Mouse (Mus musculus) forebrain, postnatal 0 days (tissue): ENCODE results near the gene Mog. TPM values are rescaled to one million over a fixed set of nuclear protein-coding genes. Genes with fewer than 3 reads are reported as not detected.
"Not testable (repeated sequence)": the region's sequence is repeated elsewhere in the genome, so short reads cannot be mapped to it uniquely, and the experiment has no call there.

Experiments
- ATAC-seq: fragments of 200-750 bp; cut with Nextera tagmentation; 2 replicates; pipeline ENCODE4 v1.8.0; 2017; ENCODE audit warnings: mild to moderate bottlenecking, moderate library complexity
- DNase-seq: peaks from one replicate; pipeline ENCODE4 v3.0.0-alpha.2; 2015
- H3K27ac ChIP-seq: fragments of 300-500 bp; sonication (generic); 2 replicates; pipeline ENCODE4 v1.5.1; 2014; ENCODE audit warnings: low read depth, mild to moderate bottlenecking, antibody characterized with exemption, low read length, moderate library complexity, mixed read lengths
- H3K27me3 ChIP-seq: fragments of 300-500 bp; sonication (generic); 2 replicates; pipeline ENCODE4 v1.6.1; 2014; ENCODE audit warnings: mild to moderate bottlenecking, low read length, mixed read lengths; ENCODE audit not compliant: insufficient read depth
- H3K36me3 ChIP-seq: fragments of 300-500 bp; sonication (generic); 2 replicates; pipeline ENCODE4 v1.6.1; 2014; ENCODE audit warnings: mild to moderate bottlenecking, moderate library complexity; ENCODE audit not compliant: insufficient read depth
- H3K4me1 ChIP-seq: fragments of 300-500 bp; sonication (generic); 2 replicates; pipeline ENCODE4 v1.6.1; 2014; ENCODE audit warnings: antibody characterized with exemption; ENCODE audit not compliant: insufficient read depth
- H3K4me2 ChIP-seq: fragments of 300-500 bp; sonication (generic); 2 replicates; pipeline ENCODE4 v1.6.1; 2014; ENCODE audit warnings: low read depth, mild to moderate bottlenecking, moderate library complexity
- H3K4me3 ChIP-seq: fragments of 300-500 bp; sonication (generic); 2 replicates; pipeline ENCODE4 v1.5.1; 2014; ENCODE audit warnings: low read depth, low read length, mixed read lengths
- H3K9ac ChIP-seq: fragments of 300-500 bp; sonication (generic); 2 replicates; pipeline ENCODE4 v1.6.1; 2014; ENCODE audit warnings: mild to moderate bottlenecking
- H3K9me3 ChIP-seq: fragments of 300-500 bp; sonication (generic); 2 replicates; pipeline ENCODE4 v1.6.1; 2016; ENCODE audit warnings: low read length
- CTCF ChIP-seq: sonication (generic); IDR thresholded peaks from 2 replicates; pipeline ENCODE4 v1.5.1; 2016; ENCODE audit warnings: antibody characterized with exemption, control low read depth, low read depth
- WGBS: fragments of 180-500 bp; shearing (Covaris S2); extraction: QIAGEN DNeasy Blood & Tissue Kit; methylation state at CpG from one replicate; pipeline ENCODE4 v1.1.7; 2014; 5-methylcytosine and 5-hydroxymethylcytosine counted together
- polyA plus RNA-seq: library from polyadenylated mRNA; unstranded; fragments of >200 nt; fragmentation: Nextera tagmentation; extraction: Ambion mirVana; gene quantifications from 2 replicates; pipeline ENCODE4 v1.2.1, GENCODE M21; 2015
- total RNA-seq: library from RNA; depleted of rRNA; stranded (reverse); fragments of >200 nt; gene quantifications from 2 replicates; pipeline ENCODE4 v1.2.3, GENCODE M21; 2014

The Mog gene
- total and polyA plus RNA-seq, 2 experiments from 2014 or later: 1.1 TPM; not detected in 1

DNA sequence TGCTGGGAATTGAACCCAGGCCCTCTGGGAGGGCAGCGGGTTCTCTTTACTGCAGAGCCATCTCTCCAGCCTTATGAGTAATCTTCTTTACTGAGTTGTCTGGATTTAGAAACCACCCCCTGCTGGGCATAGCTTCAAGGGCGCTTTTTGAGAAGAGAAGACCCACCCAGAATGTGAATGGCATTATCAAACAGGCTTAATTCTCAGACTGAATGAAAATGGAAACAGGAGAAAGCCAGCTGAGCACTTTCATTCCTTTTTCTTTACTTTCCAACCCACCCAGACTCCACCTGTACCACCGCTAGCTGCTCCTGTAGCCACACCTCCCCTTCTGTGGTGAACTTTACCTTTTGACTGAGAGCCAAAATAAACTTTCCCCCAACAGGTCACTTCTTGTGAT lies 27.8 kb downstream of the Mog start:
- no peak for TF ChIP-seq CTCF
- ATAC-seq: no peak
- Histone ChIP-seq H3K4me2 (no peak overlapping the region), H3K9ac (no peak overlapping the region), H3K4me3 (no peak overlapping the region), H3K9me3 (no peaks in the 10 kb centered on the region), H3K36me3 (no peaks in the 10 kb centered on the region), H3K4me1 (no peaks in the 10 kb centered on the region), H3K27me3 (no peaks in the 10 kb centered on the region; the same call in 1 of the 2 replicates), H3K27ac (no peak overlapping the region)
- no peak for DNase-seq
- 53% methylated on average over 3 of the region's 3 CpGs for WGBS

DNA sequence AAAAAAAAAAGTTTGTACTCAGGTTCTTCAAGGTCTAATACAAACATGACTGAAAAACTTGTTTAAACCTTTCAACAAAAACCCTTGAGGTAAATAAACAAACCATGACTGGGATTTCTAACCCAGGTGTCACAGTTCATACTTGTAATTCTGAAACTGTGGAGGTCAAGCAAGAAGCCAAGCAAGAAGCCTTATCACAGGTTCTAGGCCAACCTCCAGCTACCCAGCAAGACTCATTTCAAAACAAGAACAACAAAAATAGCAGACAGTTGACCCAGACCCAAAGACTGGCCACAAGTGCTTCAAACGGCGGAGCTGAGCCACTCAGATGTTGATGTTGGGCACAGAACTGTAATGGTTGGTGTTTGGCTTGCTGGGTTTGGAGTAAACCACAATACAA lies 28.7 kb downstream of the Mog start:
- DNase-seq: no peak
- no peak for TF ChIP-seq CTCF
- Histone ChIP-seq H3K9me3 (no peaks in the 10 kb centered on the region), H3K27me3 (peaks cover under 1% of the 10 kb centered on the region; the same call in 1 of the 2 replicates), H3K36me3 (no peaks in the 10 kb centered on the region), H3K4me1 (no peaks in the 10 kb centered on the region), H3K4me3 (no peak overlapping the region), H3K9ac (no peak overlapping the region), H3K4me2 (no peak overlapping the region), H3K27ac (no peak overlapping the region)
- no peak for ATAC-seq
- WGBS: 92% methylated on average over 2 of the region's 2 CpGs

DNA sequence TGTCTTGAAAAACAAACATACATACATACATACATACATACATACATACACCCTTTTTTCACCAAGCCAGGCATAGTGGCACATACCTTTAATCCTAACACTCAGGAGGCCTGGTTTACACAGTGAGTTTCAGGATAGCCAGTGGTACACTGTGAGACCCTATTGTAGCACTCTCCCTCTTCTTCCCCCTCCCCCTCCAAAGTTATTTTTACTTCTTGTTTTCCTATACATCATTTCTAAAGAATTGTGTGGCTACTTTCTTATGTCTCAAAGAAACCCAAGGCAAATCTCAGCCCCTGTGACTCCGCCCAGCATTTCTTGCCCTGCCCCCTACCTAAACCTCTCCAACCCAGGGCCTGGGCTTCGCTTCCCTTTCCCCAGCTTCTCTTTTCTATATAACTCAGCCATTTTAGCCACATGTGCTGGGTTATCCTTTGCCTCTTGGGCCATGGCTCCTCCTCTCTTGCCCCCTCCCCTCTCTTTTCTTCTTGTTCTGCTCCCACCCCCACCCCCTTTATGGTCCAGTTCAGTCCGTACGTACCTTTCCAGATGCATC lies 29.4 kb downstream of the Mog start:
- Histone ChIP-seq H3K9me3 (no peaks in the 10 kb centered on the region), H3K9ac (no peak overlapping the region), H3K27ac (no peak overlapping the region), H3K27me3 (peaks cover 8% of the 10 kb centered on the region; the same call in 1 of the 2 replicates), H3K36me3 (no peaks in the 10 kb centered on the region), H3K4me2 (no peak overlapping the region), H3K4me3 (no peak overlapping the region), H3K4me1 (no peaks in the 10 kb centered on the region)
- TF ChIP-seq CTCF: no peak
- ATAC-seq (no peak), DNase-seq (no peak)
- WGBS: 88% methylated on average over 4 of the region's 4 CpGs

DNA sequence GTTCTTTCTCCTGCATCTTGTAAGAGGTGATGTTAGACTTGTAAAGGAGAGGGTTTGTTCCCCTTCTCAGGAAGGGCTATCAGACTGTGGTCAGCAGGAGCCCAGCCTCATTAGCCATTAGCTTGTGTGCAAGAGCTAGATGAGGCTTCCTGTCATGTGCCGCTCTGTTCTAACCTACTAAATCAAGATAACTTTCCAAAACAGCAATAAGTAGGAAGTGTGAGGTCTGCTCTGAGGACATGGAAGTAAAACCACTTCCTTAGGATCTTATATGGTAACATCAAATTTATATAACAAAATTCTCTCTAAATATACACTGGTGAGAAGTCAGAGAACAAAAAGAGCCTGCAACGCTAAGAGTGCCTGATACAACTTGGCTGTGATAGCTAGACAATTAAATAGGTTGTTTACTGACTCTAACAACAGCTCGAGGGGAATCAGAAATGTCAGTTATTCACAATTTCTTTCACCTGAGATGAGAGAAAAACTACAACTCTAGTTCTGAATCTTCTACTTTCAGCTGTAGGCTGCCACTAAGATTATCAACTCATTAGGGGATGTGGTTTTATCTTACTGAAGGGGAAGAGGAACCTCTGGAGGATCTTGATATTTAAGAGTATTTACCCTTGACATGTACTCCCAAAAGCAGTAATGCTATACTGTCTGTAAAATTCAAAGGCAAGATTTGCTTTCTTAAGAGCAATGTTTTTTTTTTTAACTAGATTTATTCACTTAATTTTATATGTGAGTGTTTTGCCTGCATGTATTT lies 30.7 kb downstream of the Mog start:
- Histone ChIP-seq H3K36me3 (no peaks in the 10 kb centered on the region), H3K4me3 (no peak overlapping the region), H3K4me1 (no peaks in the 10 kb centered on the region), H3K4me2 (no peak overlapping the region), H3K27me3 (peaks cover 15% of the 10 kb centered on the region; the same call in 1 of the 2 replicates), H3K27ac (no peak overlapping the region), H3K9me3 (no peaks in the 10 kb centered on the region), H3K9ac (no peak overlapping the region)
- WGBS: 80% methylated on average over 3 of the region's 3 CpGs
- ATAC-seq (no peak), DNase-seq (no peak)
- TF ChIP-seq CTCF: no peak

DNA sequence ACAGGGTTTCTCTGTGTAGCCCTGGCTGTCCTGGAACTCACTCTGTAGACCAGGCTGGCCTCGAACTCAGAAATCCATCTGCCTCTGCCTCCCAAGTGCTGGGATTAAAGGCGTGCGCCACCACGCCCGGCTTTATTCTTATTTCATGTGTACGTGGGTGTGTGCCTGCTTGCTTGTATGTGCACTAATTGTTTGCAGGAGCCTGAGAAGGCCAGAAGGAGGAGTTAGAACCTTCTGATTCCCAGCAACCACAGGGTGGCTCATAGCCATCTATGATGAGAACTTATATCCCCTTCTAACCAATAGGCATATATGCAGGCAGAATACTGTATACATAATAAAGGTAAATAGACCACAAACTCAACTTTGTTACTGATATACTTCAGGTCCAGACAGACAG lies 32.6 kb downstream of the Mog start:
- not testable (repeated sequence) for H3K9me3 ChIP-seq, ATAC-seq, H3K4me1 ChIP-seq, H3K36me3 ChIP-seq, H3K9ac ChIP-seq, DNase-seq, H3K4me3 ChIP-seq, H3K4me2 ChIP-seq, H3K27ac ChIP-seq
- H3K27me3 ChIP-seq: peaks cover 16% of the 10 kb centered on the region; the same call in 1 of the 2 replicates
- 94% methylated on average over 6 of the region's 6 CpGs for whole genome bisulfite sequencing

DNA sequence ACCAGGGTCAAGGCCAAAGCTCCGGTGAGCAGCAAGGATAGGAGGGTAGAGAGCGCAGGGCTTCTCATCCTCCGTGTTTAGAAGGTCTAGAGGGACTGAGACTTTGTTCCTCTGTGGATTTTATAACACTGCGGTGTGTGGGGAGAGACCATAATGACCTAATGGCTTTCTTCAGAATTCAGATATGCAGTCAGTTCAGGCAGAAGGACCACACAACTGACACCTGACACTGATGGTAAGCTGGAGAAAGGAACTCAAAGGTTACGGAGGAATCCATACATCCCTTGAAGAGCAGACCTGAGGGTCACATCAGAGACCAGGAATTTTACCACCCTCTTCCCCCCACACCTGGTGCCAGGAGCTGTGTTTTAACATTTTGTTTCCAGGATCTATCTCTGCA lies 33.8 kb downstream of the Mog start, which contains the start of gene H2-M5:
H2-M5 (minus strand) TSS at position 101 of the 400 bp plus-strand sequence.
- no peak for ATAC-seq
- no peaks in the 10 kb centered on the region for H3K36me3 ChIP-seq
- H3K4me2 ChIP-seq: no peak within 1 kb of the TSS
- H3K4me3 ChIP-seq: peak within 1 kb of the TSS; percentile 14; the same call in 1 of the 2 replicates
- no peak for DNase-seq
- no peaks in the 10 kb centered on the region for H3K9me3 ChIP-seq
- H3K4me1 ChIP-seq: no peaks in the 10 kb centered on the region
- peaks cover 16% of the 10 kb centered on the region; the same call in 1 of the 2 replicates for H3K27me3 ChIP-seq
- no peak within 1 kb of the TSS for H3K9ac ChIP-seq
- 23% methylated on average over 5 of the region's 5 CpGs for whole genome bisulfite sequencing
- no peak for TF ChIP-seq CTCF
- H3K27ac ChIP-seq: no peak within 1 kb of the TSS

DNA sequence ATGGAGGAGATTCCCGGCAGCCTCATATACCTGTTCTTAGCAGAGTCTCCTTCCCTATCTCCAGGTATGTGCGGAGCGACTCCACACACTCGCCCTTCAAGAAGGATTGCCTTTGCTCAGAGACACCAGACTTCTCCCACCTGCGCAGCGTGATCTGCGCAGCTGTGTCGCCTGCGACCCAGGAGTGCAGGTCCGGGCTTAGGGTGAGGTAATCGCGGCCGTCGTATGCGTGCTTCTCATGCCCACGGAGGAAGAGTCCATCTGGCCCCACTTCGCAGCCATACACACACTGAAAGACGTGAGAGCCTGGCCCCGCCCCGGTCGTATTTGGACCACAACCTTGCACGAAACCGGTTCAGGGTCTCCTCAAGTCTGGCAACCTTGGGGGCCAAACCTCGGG lies 34.7 kb downstream of the Mog start:
- no peak for TF ChIP-seq CTCF
- DNase-seq: no peak

More for the DNA sequence above, 34.7 kb downstream of the Mog start:
- Histone ChIP-seq H3K4me2 (no peak overlapping the region), H3K4me3 (peak overlapping the region; percentile 14; the same call in 1 of the 2 replicates), H3K9ac (no peak overlapping the region), H3K27ac (no peak overlapping the region), H3K27me3 (peaks cover 16% of the 10 kb centered on the region; the same call in 1 of the 2 replicates), H3K4me1 (no peaks in the 10 kb centered on the region), H3K36me3 (no peaks in the 10 kb centered on the region), H3K9me3 (no peaks in the 10 kb centered on the region)
- 8% methylated on average over 24 of the region's 24 CpGs for WGBS
- 0 out of 2 replicates have a peak, but pooled peaks have one; percentile 27 for ATAC-seq
